Mouse (Mus musculus): Measurements from ENCODE around the gene Grb10. TPM values are rescaled to one million over a fixed set of nuclear protein-coding genes. Genes with fewer than 3 reads are reported as not detected.

Gene Grb10
- total and polyA plus RNA-seq, 3 experiments = 0.30 to 0.33 TPM; not detected in 1

GRCm38 (mm10) chr11:11945766-11946165, 92.7 kb downstream of the Grb10 start:
- peaks cover 73% of the 10 kb centered on the region for H3K27me3 ChIP-seq (ENCODE audit: insufficient read depth, low read length)
- TF ChIP-seq GATA2 (IDR thresholded peaks at IDR 0.05; ENCODE audit: borderline replicate concordance, low read depth, low read length) (no peak), GATA1 (IDR thresholded peaks at IDR 0.05; ENCODE audit: borderline replicate concordance, low read length) (no peak), POLR2AphosphoS5 (IDR thresholded peaks at IDR 0.05; ENCODE audit: insufficient replicate concordance, low read depth, low read length) (no peak), CTCF (IDR thresholded peaks at IDR 0.05; ENCODE audit: low read depth, low read length) (no peak), TAL1 (conservative IDR thresholded peaks at IDR 0.05; ENCODE audit: low read depth, low read length) (no peak)
- no peak overlapping the region for H3K4me3 ChIP-seq (ENCODE audit: low read depth, low read length)
- peaks cover 38% of the 10 kb centered on the region for H3K4me1 ChIP-seq (ENCODE audit: insufficient read depth, low read depth, low read length)
- no peak for DNase-seq (ENCODE audit: low spot score)
- no peaks in the 10 kb centered on the region for H3K9me3 ChIP-seq (replicated peaks)
- H3K36me3 ChIP-seq (replicated peaks) = no peaks in the 10 kb centered on the region
- ATAC-seq (ENCODE audit: extremely low read depth, insufficient number of reproducible peaks, low FRiP score, poor library complexity, severe bottlenecking) = no peak

GRCm38 (mm10) chr11:11944814-11945213, 93.7 kb downstream of the Grb10 start:
- DNase-seq (ENCODE audit: low spot score) (no peak), ATAC-seq (ENCODE audit: extremely low read depth, insufficient number of reproducible peaks, low FRiP score, poor library complexity, severe bottlenecking) (no peak)
- TF ChIP-seq GATA1 (IDR thresholded peaks at IDR 0.05; ENCODE audit: borderline replicate concordance, low read length) (no peak), GATA2 (IDR thresholded peaks at IDR 0.05; ENCODE audit: borderline replicate concordance, low read depth, low read length) (no peak), POLR2AphosphoS5 (IDR thresholded peaks at IDR 0.05; ENCODE audit: insufficient replicate concordance, low read depth, low read length) (no peak), TAL1 (conservative IDR thresholded peaks at IDR 0.05; ENCODE audit: low read depth, low read length) (no peak), CTCF (IDR thresholded peaks at IDR 0.05; ENCODE audit: low read depth, low read length) (no peak)
- no peak overlapping the region for H3K4me3 ChIP-seq (ENCODE audit: low read depth, low read length)
- peaks cover 34% of the 10 kb centered on the region for H3K4me1 ChIP-seq (ENCODE audit: insufficient read depth, low read depth, low read length)
- H3K9me3 ChIP-seq (replicated peaks) = no peaks in the 10 kb centered on the region
- H3K27me3 ChIP-seq (ENCODE audit: insufficient read depth, low read length) = peaks cover 70% of the 10 kb centered on the region
- no peaks in the 10 kb centered on the region for H3K36me3 ChIP-seq (replicated peaks)

- Histone ChIP-seq H3K36me3 (replicated peaks) (no peaks in the 10 kb centered on the region), H3K4me1 (ENCODE audit: insufficient read depth, low read depth, low read length) (peaks cover 31% of the 10 kb centered on the region), H3K27me3 (ENCODE audit: insufficient read depth, low read length) (peaks cover 68% of the 10 kb centered on the region), H3K9me3 (replicated peaks) (no peaks in the 10 kb centered on the region), H3K4me3 (ENCODE audit: low read depth, low read length) (no peak overlapping the region)
- no peak for ATAC-seq (ENCODE audit: extremely low read depth, insufficient number of reproducible peaks, low FRiP score, poor library complexity, severe bottlenecking)
- no peak for TF ChIP-seq POLR2AphosphoS5 (IDR thresholded peaks at IDR 0.05; ENCODE audit: insufficient replicate concordance, low read depth, low read length)
- TF ChIP-seq GATA1 (IDR thresholded peaks at IDR 0.05; ENCODE audit: borderline replicate concordance, low read length) = no peak
- TF ChIP-seq TAL1 (conservative IDR thresholded peaks at IDR 0.05; ENCODE audit: low read depth, low read length) = no peak
- TF ChIP-seq GATA2 (IDR thresholded peaks at IDR 0.05; ENCODE audit: borderline replicate concordance, low read depth, low read length) = no peak
- no peak for TF ChIP-seq CTCF (IDR thresholded peaks at IDR 0.05; ENCODE audit: low read depth, low read length)
- DNase-seq (ENCODE audit: low spot score) = no peak
Measured at GRCm38 (mm10) chr11:11944082-11944349, 94.5 kb downstream of the Grb10 start.

- H3K4me1 ChIP-seq (ENCODE audit: insufficient read depth, low read depth, low read length) = peaks cover 25% of the 10 kb centered on the region
- H3K36me3 ChIP-seq (replicated peaks) = no peaks in the 10 kb centered on the region
- H3K4me3 ChIP-seq (ENCODE audit: low read depth, low read length) = no peak overlapping the region
- DNase-seq (ENCODE audit: low spot score) (no peak), ATAC-seq (ENCODE audit: extremely low read depth, insufficient number of reproducible peaks, low FRiP score, poor library complexity, severe bottlenecking) (no peak)
- TF ChIP-seq TAL1 (conservative IDR thresholded peaks at IDR 0.05; ENCODE audit: low read depth, low read length) (no peak), CTCF (IDR thresholded peaks at IDR 0.05; ENCODE audit: low read depth, low read length) (no peak), GATA1 (IDR thresholded peaks at IDR 0.05; ENCODE audit: borderline replicate concordance, low read length) (no peak), GATA2 (IDR thresholded peaks at IDR 0.05; ENCODE audit: borderline replicate concordance, low read depth, low read length) (no peak)
- no peaks in the 10 kb centered on the region for H3K9me3 ChIP-seq (replicated peaks)
- peaks cover 65% of the 10 kb centered on the region for H3K27me3 ChIP-seq (ENCODE audit: insufficient read depth, low read length)
Measured at GRCm38 (mm10) chr11:11943240-11944081, 95.0 kb downstream of the Grb10 start.

GRCm38 (mm10) chr11:11942320-11943217, 95.9 kb downstream of the Grb10 start:
- no peak overlapping the region for H3K4me3 ChIP-seq (ENCODE audit: low read depth, low read length)
- H3K36me3 ChIP-seq (replicated peaks) = no peaks in the 10 kb centered on the region
- peaks cover 68% of the 10 kb centered on the region for H3K27me3 ChIP-seq (ENCODE audit: insufficient read depth, low read length)
- H3K9me3 ChIP-seq (replicated peaks) = no peaks in the 10 kb centered on the region
- DNase-seq (ENCODE audit: low spot score) = no peak
- ATAC-seq (ENCODE audit: extremely low read depth, insufficient number of reproducible peaks, low FRiP score, poor library complexity, severe bottlenecking) = no peak
- H3K4me1 ChIP-seq (ENCODE audit: insufficient read depth, low read depth, low read length) = peaks cover 16% of the 10 kb centered on the region; the same call in 1 of the 2 replicates
- TF ChIP-seq TAL1 (conservative IDR thresholded peaks at IDR 0.05; ENCODE audit: low read depth, low read length) (no peak), POLR2AphosphoS5 (IDR thresholded peaks at IDR 0.05; ENCODE audit: insufficient replicate concordance, low read depth, low read length) (no peak), GATA1 (IDR thresholded peaks at IDR 0.05; ENCODE audit: borderline replicate concordance, low read length) (no peak), GATA2 (IDR thresholded peaks at IDR 0.05; ENCODE audit: borderline replicate concordance, low read depth, low read length) (no peak), CTCF (IDR thresholded peaks at IDR 0.05; ENCODE audit: low read depth, low read length) (no peak)
